Mouse (Mus musculus) left cerebral cortex, postnatal 10 days (tissue): ENCODE measurements around the gene Asah2. TPM values are rescaled to one million over a fixed set of nuclear protein-coding genes. Genes with fewer than 3 reads are reported as not detected.

Experiments used
- total RNA-seq, 2 experiments: library from RNA; stranded (reverse); gene quantifications; 2 replicates each; pipeline ENCODE4 v1.2.3; 2021

The Asah2 gene
- total RNA-seq, 2 experiments from 2014 or later = 3.5 to 5.2 TPM

Other genes with a start within 250 kb of the Asah2 start
- gene A1cf, start 239.4 kb downstream of the Asah2 start, total RNA-seq = not detected